Mouse (Mus musculus) regulatory T cell (primary cell): ENCODE measurements around the gene Vmn2r101.

Source experiments
- in situ Hi-C: fragments of 300-600 bp; cut with MboI, MseI; formaldehyde crosslinking; loops from one replicate; pipeline ENCODE4 v1.15.1; 2025; ENCODE audit warnings: high pct_unique_total_duplicates

The Vmn2r101 gene

DNA sequence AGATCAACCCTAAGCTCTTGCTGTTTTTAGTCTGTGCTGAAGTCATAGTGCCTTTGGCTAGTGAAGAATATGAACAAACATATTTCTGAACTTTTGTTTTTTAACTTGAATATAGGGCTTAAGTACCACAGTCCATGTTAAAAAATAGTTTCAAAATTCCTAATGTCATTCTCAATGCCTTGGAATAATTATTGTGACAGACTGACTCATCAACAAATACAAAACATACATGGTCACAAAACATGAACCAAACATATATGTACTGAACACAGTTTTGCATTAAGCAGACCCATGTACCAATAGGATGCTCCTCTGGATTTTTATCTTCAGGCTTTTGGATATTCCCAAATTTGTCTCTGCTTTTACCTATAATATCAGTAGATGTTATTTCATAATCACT is at the start of gene Vmn2r101:
TSS of gene Vmn2r101 (plus strand) at position 301 of the 400 bp plus-strand sequence.
- in situ Hi-C loops = no loop called here

DNA sequence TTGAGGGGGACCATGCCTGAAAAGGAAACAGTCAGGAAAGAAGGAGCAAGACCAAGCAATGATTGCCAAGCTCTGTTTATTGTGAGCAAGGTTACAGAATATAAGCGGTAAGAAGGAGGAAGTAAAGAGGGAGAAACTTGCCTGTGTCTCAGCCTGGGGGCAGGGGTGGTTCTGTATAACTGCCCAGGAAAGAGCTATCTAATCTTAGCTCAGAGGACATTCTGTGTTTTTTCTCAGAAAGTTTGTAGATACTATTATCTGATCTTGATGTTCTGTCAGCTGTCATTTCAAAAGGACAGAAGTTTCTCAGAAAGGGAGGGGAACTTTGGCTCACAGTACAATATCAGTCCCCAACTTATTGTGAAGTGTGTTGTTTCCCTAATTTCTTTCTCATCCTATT is 52.3 kb downstream of the Vmn2r101 start:
- in situ Hi-C loops = no loop called here

DNA sequence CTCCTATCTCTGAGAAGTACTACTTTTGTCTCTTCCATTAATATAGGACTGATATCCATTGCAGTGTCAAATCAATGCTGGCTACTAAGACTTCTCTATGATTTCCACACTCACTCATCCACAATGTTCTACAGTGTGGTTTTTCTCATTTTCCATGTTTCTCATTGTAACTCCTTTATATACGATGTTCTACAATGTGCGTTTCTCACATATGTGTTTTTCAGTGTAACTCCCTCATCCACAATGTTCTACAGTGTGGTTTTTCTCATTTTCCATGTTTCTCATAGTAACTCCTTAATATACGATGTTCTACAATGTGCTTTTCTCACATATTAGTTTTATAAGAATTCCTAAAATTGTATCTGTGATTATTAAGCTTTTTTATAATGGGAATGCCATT is 81.4 kb downstream of the Vmn2r101 start:
- in situ Hi-C loops = no loop called here

DNA sequence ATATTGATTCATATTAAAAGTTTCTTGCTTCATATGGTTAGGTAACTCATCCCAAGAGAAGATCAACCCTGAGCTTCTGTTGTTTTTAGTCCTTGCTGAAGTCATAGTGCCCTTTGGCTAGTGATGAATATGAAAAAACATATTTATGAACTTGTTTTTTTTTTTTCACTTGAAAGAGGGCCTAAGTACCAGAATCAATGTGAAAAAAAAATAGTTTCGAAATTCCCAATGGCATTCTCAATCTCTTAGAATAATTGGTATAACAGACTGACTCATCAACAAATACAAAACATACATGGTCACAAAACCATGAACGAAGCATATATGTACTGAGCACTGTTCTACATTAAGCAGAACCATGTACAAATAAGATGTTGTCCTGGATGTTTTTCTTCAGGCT is 83.0 kb downstream of the Vmn2r101 start, which contains the start of gene Vmn2r102:
TSS of gene Vmn2r102 (plus strand) at position 301 of the 400 bp plus-strand sequence.
- in situ Hi-C loops = no loop called here
